Mouse (Mus musculus) cerebellum, postnatal 10 days (tissue): ENCODE data around the gene Btg1.

Experiments used
- DNase-seq, 2 experiments: peaks; one replicate each; pipeline ENCODE4 v3.0.0; 2021; ENCODE audit warnings: mixed read lengths in 2 of 2

Btg1 gene

GRCm38 (mm10) chr10:96616001-96616708, 651 bp upstream of the Btg1 start:
- DNase-seq, result no peak

- peak; percentile 72 to 74 for DNase-seq
These were observed 580 bp downstream of the Btg1 start for GRCm38 (mm10) chr10:96617221-96617950.

GRCm38 (mm10) chr10:96617951-96618575, 1.3 kb downstream of the Btg1 start:
- peak; percentile 82 to 83 for DNase-seq

GRCm38 (mm10) chr10:96619951-96620889, 3.4 kb downstream of the Btg1 start:
- peak; percentile 52 to 56 for DNase-seq

GRCm38 (mm10) chr10:96620890-96621271, 4.1 kb downstream of the Btg1 start:
- peak in 1 of 2 experiments; percentile 50 for DNase-seq

- no peak for DNase-seq
These were observed 4.6 kb downstream of the Btg1 start for GRCm38 (mm10) chr10:96621361-96621945.

GRCm38 (mm10) chr10:96621980-96622645, 5.3 kb downstream of the Btg1 start:
- DNase-seq, result peak; percentile 52 to 59

- DNase-seq, result peak in 1 of 2 experiments; percentile 57
These were observed 6.2 kb downstream of the Btg1 start for GRCm38 (mm10) chr10:96622761-96623632.

GRCm38 (mm10) chr10:96623633-96624195, 6.9 kb downstream of the Btg1 start:
- no peak for DNase-seq

GRCm38 (mm10) chr10:96624406-96624805, 7.6 kb downstream of the Btg1 start:
- DNase-seq, result no peak

GRCm38 (mm10) chr10:96625061-96625460, 8.3 kb downstream of the Btg1 start:
- DNase-seq, result no peak

- no peak for DNase-seq
These were observed 8.9 kb downstream of the Btg1 start for GRCm38 (mm10) chr10:96625682-96626081.

GRCm38 (mm10) chr10:96626120-96626750, 9.4 kb downstream of the Btg1 start:
- no peak for DNase-seq

GRCm38 (mm10) chr10:96627332-96627731, 10.5 kb downstream of the Btg1 start:
- no peak for DNase-seq

GRCm38 (mm10) chr10:96628100-96628912, 11.5 kb downstream of the Btg1 start:
- peak; percentile 43 to 62 for DNase-seq

- DNase-seq, result no peak
These were observed 12.1 kb downstream of the Btg1 start for GRCm38 (mm10) chr10:96628913-96629199.

- no peak for DNase-seq
These were observed 13.3 kb downstream of the Btg1 start for GRCm38 (mm10) chr10:96630110-96630509.

GRCm38 (mm10) chr10:96631066-96631711, 14.4 kb downstream of the Btg1 start:
- DNase-seq, result no peak
